Mouse (Mus musculus): ENCODE data around the gene Cend1.

Cend1 gene

GRCm38 (mm10) chr7:141429310-141429709, at the start of gene Cend1:
TSS of gene Cend1 (minus strand) at chr7:141429491.
- peak; percentile 82 for DNase-seq (ENCODE audit: low read depth, low spot score)

GRCm38 (mm10) chr7:141478270-141478748, 49.0 kb upstream of the Cend1 start:
- no peak for DNase-seq (ENCODE audit: low read depth, low spot score)

GRCm38 (mm10) chr7:141477578-141478269, 48.4 kb upstream of the Cend1 start:
- no peak for DNase-seq (ENCODE audit: low read depth, low spot score)

DNA sequence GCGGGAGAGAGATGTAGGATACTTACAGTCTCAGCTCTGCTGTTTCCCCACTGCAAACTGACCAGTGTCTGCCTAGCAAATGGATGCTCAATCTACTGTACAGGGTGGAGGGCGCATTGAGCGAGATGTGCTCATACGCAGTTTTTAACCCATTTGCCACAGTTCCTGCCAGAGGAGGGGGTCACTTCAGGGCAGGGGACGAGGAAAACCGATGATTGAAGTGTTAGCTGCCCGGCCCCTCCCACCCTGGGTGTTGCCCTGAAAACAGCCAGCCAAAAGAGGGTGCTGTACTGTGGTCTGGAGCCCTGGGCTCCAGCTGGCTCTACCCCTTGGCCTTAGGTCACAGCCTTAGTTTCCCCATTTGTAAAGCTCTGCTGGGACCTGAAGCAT, 47.7 kb upstream of the Cend1 start:
- DNase-seq (ENCODE audit: low read depth, low spot score) = no peak

DNA sequence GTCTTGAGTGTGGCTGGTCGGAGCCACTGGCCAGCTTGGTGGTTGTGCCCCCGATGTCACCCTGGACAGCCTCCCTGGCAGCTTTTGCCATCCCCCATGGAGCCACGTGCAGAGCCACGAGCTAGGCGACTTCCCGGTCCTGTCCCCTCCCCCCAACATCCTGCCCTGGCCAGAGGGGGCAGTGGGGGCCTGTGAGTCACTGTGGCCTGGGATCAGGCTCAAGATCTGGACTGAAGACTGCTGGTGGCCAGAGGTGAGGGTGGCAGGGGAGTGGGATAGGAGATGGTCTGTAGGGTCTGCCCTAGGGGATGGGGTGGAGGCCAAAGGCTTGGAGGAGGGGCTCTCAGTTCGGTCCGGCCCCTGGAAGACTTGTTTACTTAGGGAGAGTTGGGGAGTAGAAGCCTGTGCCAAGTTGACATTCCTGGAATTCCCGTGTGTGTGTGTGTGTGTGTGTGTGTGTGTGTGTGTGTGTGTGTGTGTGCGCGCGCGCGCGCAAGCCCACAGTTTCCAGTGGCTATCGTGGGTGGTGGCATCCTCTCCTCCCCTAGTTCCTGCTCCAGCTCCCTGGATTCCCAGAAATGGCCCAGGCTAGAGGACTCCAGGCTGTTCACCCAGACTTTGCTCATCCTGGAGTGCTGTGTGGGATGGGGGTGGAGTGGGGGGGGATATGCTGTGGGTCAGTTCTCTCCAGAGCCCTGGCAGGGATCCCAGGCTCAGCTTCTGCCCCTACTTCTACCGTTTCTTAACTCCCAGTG, 47.1 kb upstream of the Cend1 start:
- no peak for DNase-seq (ENCODE audit: low read depth, low spot score)

- no peak for DNase-seq (ENCODE audit: low read depth, low spot score)
These were observed 46.5 kb upstream of the Cend1 start for GRCm38 (mm10) chr7:141475805-141476158.

GRCm38 (mm10) chr7:141475011-141475804, 45.9 kb upstream of the Cend1 start, which contains the start of the genes Polr2l and Tspan4:
TSS of gene Polr2l (minus strand) at chr7:141475132.
TSS of gene Tspan4 (plus strand) at chr7:141475240.
- no peak for DNase-seq (ENCODE audit: low read depth, low spot score)

- DNase-seq (ENCODE audit: low read depth, low spot score) = no peak
These were observed 44.9 kb upstream of the Cend1 start for GRCm38 (mm10) chr7:141474160-141474559.

DNA sequence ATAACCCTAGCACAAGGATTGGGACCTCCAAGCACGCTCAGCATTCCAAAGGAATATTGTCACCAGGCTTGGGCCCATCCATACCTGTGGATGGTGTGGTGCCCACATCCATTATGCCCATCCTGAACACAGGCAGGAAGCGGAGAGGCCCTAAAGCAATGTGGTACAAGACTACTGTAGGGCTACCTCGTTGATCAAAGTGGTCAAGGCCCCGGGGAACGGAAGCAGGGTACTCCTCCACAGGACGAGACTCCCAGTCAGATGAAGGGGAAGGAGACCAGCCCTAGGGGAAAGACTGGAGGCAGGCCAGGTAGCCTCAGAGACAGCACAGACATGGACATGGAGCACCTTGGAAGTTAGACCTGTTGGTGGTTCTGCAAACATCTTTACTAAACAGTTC, 43.5 kb upstream of the Cend1 start:
- DNase-seq (ENCODE audit: low read depth, low spot score) = no peak

DNA sequence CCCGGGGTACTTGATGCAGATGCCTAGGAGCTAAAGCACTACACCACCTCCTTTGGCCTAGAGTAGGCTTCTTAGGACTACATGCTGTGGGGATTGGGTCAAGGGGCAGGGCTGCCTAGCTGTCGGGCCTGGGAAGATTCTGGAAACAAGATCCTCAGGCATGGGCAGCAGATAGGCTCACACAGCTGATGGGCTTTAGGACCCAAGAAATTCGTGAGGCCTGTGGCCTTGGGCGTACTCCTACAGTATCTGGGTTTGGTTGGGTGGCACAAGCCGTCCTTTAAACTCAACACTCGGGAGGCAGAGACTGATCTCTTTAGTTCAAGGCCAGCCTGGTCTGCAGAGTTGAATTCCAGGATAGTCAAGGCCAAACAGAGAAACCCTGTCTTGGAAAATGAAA, 42.9 kb upstream of the Cend1 start:
- no peak for DNase-seq (ENCODE audit: low read depth, low spot score)

DNA sequence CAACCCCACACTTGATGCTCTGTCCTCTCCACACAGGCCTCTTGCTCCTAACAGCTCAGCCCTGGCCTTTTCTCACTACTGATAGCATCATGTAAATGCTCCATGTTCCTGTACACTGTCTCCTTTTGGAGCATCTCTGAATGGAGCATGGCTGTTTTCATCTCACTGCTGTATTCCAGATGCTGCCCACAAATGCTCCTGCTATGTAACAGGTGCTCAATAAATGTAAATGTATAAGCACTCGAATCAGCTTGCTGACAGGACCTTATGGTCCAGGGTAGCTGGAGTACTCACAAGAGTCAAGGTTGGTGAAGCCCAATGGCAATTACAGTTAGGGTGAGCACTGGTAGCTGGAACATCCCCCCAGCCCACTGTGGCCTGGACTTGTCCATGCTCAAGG, 41.9 kb upstream of the Cend1 start:
- DNase-seq (ENCODE audit: low read depth, low spot score) = no peak

- no peak for DNase-seq (ENCODE audit: low read depth, low spot score)
These were observed 41.3 kb upstream of the Cend1 start for GRCm38 (mm10) chr7:141470637-141470944.

- DNase-seq (ENCODE audit: low read depth, low spot score) = no peak
These were observed 40.8 kb upstream of the Cend1 start for GRCm38 (mm10) chr7:141469901-141470636.

- no peak for DNase-seq (ENCODE audit: low read depth, low spot score)
These were observed 40.1 kb upstream of the Cend1 start for GRCm38 (mm10) chr7:141469352-141469751.

- DNase-seq (ENCODE audit: low read depth, low spot score) = no peak
These were observed 39.4 kb upstream of the Cend1 start for GRCm38 (mm10) chr7:141468522-141469211.

GRCm38 (mm10) chr7:141468164-141468521, 38.9 kb upstream of the Cend1 start:
- no peak for DNase-seq (ENCODE audit: low read depth, low spot score)

DNA sequence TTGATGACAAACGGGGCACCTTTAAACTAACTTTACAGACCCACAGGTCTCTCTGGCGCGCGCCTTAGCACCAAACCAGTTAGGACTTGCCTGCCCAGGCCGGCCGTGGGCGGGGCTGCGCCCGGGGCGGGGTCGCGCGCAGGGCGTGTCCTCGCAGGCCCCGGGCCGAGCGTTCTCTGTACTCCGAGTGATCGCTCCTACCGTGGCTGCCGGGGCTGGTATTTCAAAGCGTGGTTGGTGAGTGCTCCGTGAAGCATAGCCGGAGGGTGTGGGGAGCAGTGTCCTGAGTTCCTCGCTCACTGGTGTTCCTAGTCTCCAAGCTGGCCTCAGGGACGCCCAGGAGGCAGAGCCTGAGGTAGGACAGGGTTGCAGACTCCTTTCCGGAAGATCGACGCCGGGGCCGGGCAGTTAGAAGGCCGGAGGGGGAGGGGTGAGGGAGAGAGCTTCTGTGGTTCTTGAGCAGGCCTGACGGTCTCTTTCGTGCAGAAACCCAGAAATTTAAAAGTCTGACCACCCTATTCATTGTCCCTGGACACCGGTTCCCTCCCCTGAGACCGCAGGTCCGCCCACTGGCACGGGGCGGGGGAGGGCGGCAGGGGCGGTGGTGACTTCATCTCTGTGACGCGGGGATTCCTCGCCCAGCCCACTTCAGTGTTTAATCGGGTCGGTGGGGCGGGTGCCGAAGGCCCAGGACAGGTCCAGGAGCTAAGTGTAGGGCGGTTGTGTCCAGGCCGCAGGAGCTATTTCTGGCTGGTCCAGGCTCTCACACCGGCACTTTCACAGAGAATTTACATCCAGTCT, 38.1 kb upstream of the Cend1 start, which contains the start of gene Cd151:
Gene Cd151 (plus strand): TSS at position 163 of the 801 bp plus-strand sequence.
- no peak for DNase-seq (ENCODE audit: low read depth, low spot score)

DNA sequence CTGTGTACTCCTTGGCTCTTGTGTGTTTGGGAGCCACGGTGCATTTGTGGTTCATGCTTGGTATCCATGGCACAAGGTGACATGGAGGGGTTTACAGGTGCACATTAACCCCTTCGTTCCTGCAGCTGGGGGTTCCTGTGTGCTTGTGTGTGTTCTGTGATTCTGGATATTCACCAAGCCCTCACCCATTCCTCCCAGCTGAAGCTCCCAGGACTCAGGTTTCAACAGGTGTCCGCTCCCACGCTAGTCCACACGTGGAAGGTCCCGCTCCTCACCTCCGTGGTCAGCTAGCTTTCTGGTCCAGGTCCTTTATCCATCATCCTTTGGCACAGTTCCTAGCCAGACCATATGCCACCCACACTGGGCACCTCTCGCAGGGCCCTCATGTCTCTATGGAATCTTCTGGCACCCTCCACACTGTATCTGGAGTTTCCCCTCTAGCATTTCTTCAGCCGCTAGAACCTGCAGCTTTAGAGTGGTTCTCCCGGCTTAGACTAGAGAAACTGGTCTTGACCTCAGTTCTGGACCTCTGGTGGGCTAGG, 37.4 kb upstream of the Cend1 start:
- DNase-seq (ENCODE audit: low read depth, low spot score) = no peak

DNA sequence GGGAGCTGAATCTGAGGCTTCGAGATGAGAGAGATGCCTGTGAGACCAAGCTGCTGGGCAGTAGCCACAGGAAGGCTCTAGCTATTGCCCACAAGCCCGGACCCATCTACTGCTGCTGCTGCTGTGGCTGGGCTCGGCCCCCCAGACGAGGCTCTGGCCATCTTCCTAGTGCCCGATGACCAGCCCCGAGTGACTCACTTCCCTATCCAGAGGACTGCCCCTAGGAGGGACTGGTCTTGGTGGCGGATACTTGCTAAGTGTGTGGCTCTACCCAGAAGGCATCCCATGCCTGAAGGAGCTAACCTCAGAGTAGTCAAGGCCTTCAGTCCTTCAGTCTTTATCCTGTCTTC, 36.7 kb upstream of the Cend1 start:
- DNase-seq (ENCODE audit: low read depth, low spot score) = no peak

DNA sequence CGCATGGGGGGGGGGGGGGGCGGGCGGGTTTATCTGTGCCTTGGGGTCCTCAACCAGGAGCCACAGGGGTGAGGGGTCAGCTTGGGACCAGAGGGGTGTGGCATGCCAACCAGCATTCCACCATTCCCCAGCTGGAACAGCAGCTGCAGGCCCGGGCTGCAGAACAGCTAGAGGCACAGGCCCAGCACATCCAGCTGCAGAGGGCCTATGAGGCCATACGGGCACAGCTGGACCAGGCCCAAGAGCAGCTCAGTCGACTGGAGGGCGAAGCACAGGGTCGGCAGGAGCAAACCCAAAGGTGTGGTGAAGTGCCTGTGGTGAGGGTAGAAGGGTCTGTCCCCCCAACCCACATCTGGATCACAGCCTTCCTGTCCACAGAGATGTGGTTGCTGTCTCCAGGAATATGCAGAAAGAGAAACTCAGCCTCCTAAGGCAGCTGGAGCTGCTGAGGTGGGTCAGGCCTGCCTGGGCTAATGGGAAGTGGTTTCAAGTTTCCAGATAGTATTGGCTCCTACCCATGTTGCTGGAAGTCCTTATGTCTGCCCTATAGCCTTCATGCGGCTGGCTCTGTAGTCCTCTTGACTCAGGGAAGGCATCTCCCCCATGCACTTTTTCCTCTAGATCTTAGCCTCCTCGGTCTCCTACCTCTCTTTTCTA, 36.2 kb upstream of the Cend1 start:
- no peak for DNase-seq (ENCODE audit: low read depth, low spot score)
